Mouse (Mus musculus): ENCODE data around the gene Upk3b. TPM values are rescaled to one million over a fixed set of nuclear protein-coding genes. Genes with fewer than 3 reads are reported as not detected.

Upk3b gene
- polyA plus RNA-seq, 1 experiment, result 0.34 TPM

DNA sequence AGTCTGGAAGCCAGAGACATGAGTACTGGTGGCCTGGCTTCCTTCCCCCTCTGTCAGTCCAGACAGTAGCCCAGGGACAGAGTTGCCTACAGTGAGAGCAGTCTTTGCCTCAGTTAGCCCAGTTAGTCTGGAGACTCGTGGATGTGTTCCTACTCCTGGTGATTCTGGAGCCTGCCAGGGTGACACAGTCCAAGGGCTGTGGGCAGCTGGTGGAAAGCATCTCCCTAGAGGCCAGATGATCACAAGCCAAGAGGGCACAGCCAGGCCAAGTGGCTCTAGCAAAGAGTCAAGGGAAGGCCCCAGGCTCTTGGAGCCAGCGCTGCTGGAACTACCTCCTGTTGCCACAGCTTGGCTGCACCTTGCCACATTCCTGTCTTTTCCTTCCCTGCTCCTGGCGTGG lies 12.6 kb upstream of the Upk3b start:
- TF ChIP-seq EP300 (IDR thresholded peaks at IDR 0.05; ENCODE audit: insufficient read depth, low read depth, low read length), result no peak
- H3K27ac ChIP-seq (ENCODE audit: insufficient read depth, low read length), result no peak overlapping the region
- H3K4me1 ChIP-seq (ENCODE audit: control insufficient read depth, insufficient read depth, low read length), result no peaks in the 10 kb centered on the region
- H3K9me3 ChIP-seq (replicated peaks; ENCODE audit: control insufficient read depth, insufficient read depth, low read length, poor library complexity, severe bottlenecking), result no peaks in the 10 kb centered on the region
- no peak overlapping the region for H3K9ac ChIP-seq (ENCODE audit: low read depth, poor library complexity, severe bottlenecking)
- no peaks in the 10 kb centered on the region for H3K36me3 ChIP-seq (ENCODE audit: control insufficient read depth, insufficient read depth, low read length, poor library complexity, severe bottlenecking)
- no peaks in the 10 kb centered on the region for H3K27me3 ChIP-seq (ENCODE audit: control insufficient read depth, insufficient read depth, low read length, poor library complexity, severe bottlenecking)
- H3K4me3 ChIP-seq (ENCODE audit: low read depth, low read length), result no peak overlapping the region

DNA sequence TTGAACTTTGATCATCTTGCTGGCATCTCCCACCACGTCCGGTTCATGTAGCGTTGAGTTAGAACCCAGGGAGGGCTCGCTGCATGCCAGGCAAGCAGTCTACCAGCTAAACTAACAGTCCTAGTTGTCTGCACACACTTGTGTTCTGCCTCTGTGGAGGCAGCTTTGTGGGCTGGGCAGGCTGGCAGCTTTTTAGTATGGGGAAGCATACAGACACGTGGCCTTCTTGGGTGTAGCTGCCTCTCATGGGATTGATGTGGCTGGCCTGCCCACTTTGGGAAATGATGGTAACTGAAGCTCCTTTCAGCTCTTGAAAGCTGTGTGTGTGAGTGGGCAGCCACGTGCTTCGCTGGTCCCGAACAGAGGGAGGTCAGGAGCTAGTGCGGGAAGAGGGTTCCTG lies 11.4 kb upstream of the Upk3b start:
- no peak overlapping the region for H3K27ac ChIP-seq (ENCODE audit: insufficient read depth, low read length)
- H3K4me3 ChIP-seq (ENCODE audit: low read depth, low read length), result no peak overlapping the region
- H3K36me3 ChIP-seq (ENCODE audit: control insufficient read depth, insufficient read depth, low read length, poor library complexity, severe bottlenecking), result no peaks in the 10 kb centered on the region
- H3K4me1 ChIP-seq (ENCODE audit: control insufficient read depth, insufficient read depth, low read length), result no peaks in the 10 kb centered on the region
- no peaks in the 10 kb centered on the region for H3K27me3 ChIP-seq (ENCODE audit: control insufficient read depth, insufficient read depth, low read length, poor library complexity, severe bottlenecking)
- H3K9me3 ChIP-seq (replicated peaks; ENCODE audit: control insufficient read depth, insufficient read depth, low read length, poor library complexity, severe bottlenecking), result no peaks in the 10 kb centered on the region
- no peak overlapping the region for H3K9ac ChIP-seq (ENCODE audit: low read depth, poor library complexity, severe bottlenecking)
- TF ChIP-seq CTCF (IDR thresholded peaks at IDR 0.05; ENCODE audit: low read depth, low read length) (no peak), EP300 (IDR thresholded peaks at IDR 0.05; ENCODE audit: insufficient read depth, low read depth, low read length) (no peak), POLR2A (IDR thresholded peaks at IDR 0.05; ENCODE audit: insufficient read depth, low read length) (no peak)

DNA sequence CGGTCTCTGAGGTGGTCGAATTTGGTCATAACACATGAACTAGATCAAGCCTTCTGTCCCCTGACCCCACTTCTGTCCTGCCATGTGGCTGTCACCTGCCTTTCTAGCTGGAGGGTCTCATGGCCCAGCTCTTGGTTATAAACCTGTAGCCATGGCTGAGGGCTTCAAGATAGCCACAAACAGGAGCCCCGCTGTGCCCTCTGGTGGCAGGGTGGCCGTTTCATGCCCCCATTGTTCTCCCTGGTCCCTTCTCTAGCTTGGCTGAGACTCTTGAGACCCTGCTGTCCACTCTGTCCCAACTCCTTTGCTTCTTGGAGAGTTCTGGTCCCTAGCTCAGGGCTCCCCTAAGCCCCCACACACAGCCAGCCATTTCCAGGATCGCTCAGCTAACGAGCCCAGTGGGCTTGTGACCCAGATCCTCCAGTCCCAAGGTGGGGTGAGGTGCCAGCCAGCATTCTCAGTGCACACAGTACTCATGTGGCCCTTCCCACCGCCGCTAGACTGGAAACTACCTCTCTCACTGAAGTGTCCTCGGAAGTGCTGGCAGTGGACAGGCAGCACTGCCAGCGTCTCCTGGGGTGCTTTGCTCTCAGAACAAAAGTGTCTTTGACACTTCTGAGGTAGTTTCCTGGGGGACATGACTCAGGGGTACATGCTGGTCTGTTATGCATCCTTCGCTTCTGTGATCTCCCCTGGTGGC lies 10.5 kb upstream of the Upk3b start:
- Histone ChIP-seq H3K36me3 (ENCODE audit: control insufficient read depth, insufficient read depth, low read length, poor library complexity, severe bottlenecking) (no peaks in the 10 kb centered on the region), H3K9ac (ENCODE audit: low read depth, poor library complexity, severe bottlenecking) (no peak overlapping the region), H3K9me3 (replicated peaks; ENCODE audit: control insufficient read depth, insufficient read depth, low read length, poor library complexity, severe bottlenecking) (no peaks in the 10 kb centered on the region), H3K27ac (ENCODE audit: insufficient read depth, low read length) (no peak overlapping the region), H3K27me3 (ENCODE audit: control insufficient read depth, insufficient read depth, low read length, poor library complexity, severe bottlenecking) (no peaks in the 10 kb centered on the region), H3K4me1 (ENCODE audit: control insufficient read depth, insufficient read depth, low read length) (no peaks in the 10 kb centered on the region), H3K4me3 (ENCODE audit: low read depth, low read length) (no peak overlapping the region)
- TF ChIP-seq EP300 (IDR thresholded peaks at IDR 0.05; ENCODE audit: insufficient read depth, low read depth, low read length), result no peak
- no peak for TF ChIP-seq POLR2A (IDR thresholded peaks at IDR 0.05; ENCODE audit: insufficient read depth, low read length)
- TF ChIP-seq CTCF (IDR thresholded peaks at IDR 0.05; ENCODE audit: low read depth, low read length), result no peak

DNA sequence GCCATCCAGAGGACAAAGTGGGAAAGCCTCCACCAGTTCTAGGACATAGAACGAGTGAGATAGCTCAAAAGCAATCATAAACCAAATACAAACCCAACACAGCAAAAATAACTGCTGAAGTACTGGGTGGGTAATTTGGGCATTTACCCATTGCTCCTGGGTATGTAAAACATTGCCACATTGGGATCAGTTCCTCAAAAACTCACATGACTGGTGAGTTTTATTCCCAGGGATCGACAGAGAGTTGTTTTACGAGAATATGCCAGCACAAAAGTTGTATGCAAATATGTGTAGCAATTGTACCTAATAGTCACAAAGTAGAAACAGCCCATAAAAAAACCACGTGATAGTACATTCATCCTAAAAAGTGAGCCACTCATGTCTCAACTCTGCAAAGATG lies 3.4 kb upstream of the Upk3b start:
- H3K9ac ChIP-seq (ENCODE audit: low read depth, poor library complexity, severe bottlenecking), result no peak overlapping the region

DNA sequence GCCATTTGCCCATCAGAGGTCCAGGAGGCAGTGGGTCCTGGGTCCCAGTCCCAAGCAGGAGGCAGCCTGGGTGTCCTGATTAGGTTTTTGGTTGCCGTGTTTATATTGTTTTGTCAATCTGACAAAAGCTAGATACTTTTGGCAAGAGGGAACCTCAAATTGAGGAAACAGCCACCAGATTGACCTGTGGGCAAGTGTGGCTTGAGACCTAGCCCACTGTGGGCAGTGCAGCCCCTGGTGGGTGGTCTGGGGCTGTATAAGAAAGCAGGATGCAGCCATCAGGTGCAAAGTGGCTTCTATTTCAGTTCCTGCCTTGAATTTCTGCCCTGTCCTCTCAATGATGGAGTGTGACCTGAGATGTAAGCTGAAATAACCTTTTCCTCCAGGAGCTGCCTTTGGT lies 3.0 kb upstream of the Upk3b start:
- H3K4me1 ChIP-seq (ENCODE audit: control insufficient read depth, insufficient read depth, low read length), result peaks cover 2% of the 10 kb centered on the region
- no peak for TF ChIP-seq CTCF (IDR thresholded peaks at IDR 0.05; ENCODE audit: low read depth, low read length)
- no peak for TF ChIP-seq EP300 (IDR thresholded peaks at IDR 0.05; ENCODE audit: insufficient read depth, low read depth, low read length)
- TF ChIP-seq POLR2A (IDR thresholded peaks at IDR 0.05; ENCODE audit: insufficient read depth, low read length), result no peak
- no peaks in the 10 kb centered on the region for H3K36me3 ChIP-seq (ENCODE audit: control insufficient read depth, insufficient read depth, low read length, poor library complexity, severe bottlenecking)
- H3K27ac ChIP-seq (ENCODE audit: insufficient read depth, low read length), result no peak overlapping the region
- no peak overlapping the region for H3K9ac ChIP-seq (ENCODE audit: low read depth, poor library complexity, severe bottlenecking)
- H3K9me3 ChIP-seq (replicated peaks; ENCODE audit: control insufficient read depth, insufficient read depth, low read length, poor library complexity, severe bottlenecking), result no peaks in the 10 kb centered on the region
- no peaks in the 10 kb centered on the region for H3K27me3 ChIP-seq (ENCODE audit: control insufficient read depth, insufficient read depth, low read length, poor library complexity, severe bottlenecking)
- H3K4me3 ChIP-seq (ENCODE audit: low read depth, low read length), result no peak overlapping the region

More for the DNA sequence above, 3.4 kb upstream of the Upk3b start:
- no peaks in the 10 kb centered on the region for H3K27me3 ChIP-seq (ENCODE audit: control insufficient read depth, insufficient read depth, low read length, poor library complexity, severe bottlenecking)
- TF ChIP-seq POLR2A (IDR thresholded peaks at IDR 0.05; ENCODE audit: insufficient read depth, low read length) (no peak), EP300 (IDR thresholded peaks at IDR 0.05; ENCODE audit: insufficient read depth, low read depth, low read length) (no peak), CTCF (IDR thresholded peaks at IDR 0.05; ENCODE audit: low read depth, low read length) (no peak)
- H3K4me3 ChIP-seq (ENCODE audit: low read depth, low read length), result no peak overlapping the region
- peaks cover 2% of the 10 kb centered on the region for H3K4me1 ChIP-seq (ENCODE audit: control insufficient read depth, insufficient read depth, low read length)
- no peaks in the 10 kb centered on the region for H3K9me3 ChIP-seq (replicated peaks; ENCODE audit: control insufficient read depth, insufficient read depth, low read length, poor library complexity, severe bottlenecking)
- no peaks in the 10 kb centered on the region for H3K36me3 ChIP-seq (ENCODE audit: control insufficient read depth, insufficient read depth, low read length, poor library complexity, severe bottlenecking)
- H3K27ac ChIP-seq (ENCODE audit: insufficient read depth, low read length), result no peak overlapping the region

DNA sequence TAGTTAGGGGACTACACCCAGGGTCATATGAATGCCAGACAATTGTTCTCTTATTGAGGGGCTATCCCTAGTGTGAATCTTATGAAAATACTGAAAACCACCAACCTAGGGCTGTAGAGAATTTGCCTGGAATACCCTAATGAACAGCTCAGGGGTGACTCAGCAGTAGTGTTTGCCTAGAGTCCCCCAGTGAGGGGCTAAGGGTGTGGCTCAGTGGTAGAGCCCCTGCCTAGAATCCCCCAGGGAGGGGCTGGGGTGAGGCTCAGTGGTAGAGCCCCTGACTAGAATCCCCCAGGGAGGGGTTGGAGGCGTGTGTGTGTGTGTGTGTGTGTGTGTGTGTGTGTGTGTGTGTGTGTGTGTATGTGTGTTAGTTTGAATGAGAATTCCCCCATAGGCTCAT lies 1.6 kb upstream of the Upk3b start:
- H3K4me3 ChIP-seq (ENCODE audit: low read depth, low read length), result no peak overlapping the region
- no peak for TF ChIP-seq CTCF (IDR thresholded peaks at IDR 0.05; ENCODE audit: low read depth, low read length)
- TF ChIP-seq POLR2A (IDR thresholded peaks at IDR 0.05; ENCODE audit: insufficient read depth, low read length), result no peak
- TF ChIP-seq EP300 (IDR thresholded peaks at IDR 0.05; ENCODE audit: insufficient read depth, low read depth, low read length), result no peak
- H3K9ac ChIP-seq (ENCODE audit: low read depth, poor library complexity, severe bottlenecking), result no peak overlapping the region
- no peaks in the 10 kb centered on the region for H3K36me3 ChIP-seq (ENCODE audit: control insufficient read depth, insufficient read depth, low read length, poor library complexity, severe bottlenecking)
- H3K9me3 ChIP-seq (replicated peaks; ENCODE audit: control insufficient read depth, insufficient read depth, low read length, poor library complexity, severe bottlenecking), result no peaks in the 10 kb centered on the region
- no peaks in the 10 kb centered on the region for H3K27me3 ChIP-seq (ENCODE audit: control insufficient read depth, insufficient read depth, low read length, poor library complexity, severe bottlenecking)
- peaks cover 2% of the 10 kb centered on the region for H3K4me1 ChIP-seq (ENCODE audit: control insufficient read depth, insufficient read depth, low read length)
- no peak overlapping the region for H3K27ac ChIP-seq (ENCODE audit: insufficient read depth, low read length)
